Mouse (Mus musculus) adrenal gland (tissue): ENCODE data around the gene Ireb2.
"Not testable (repeated sequence)": the region's sequence is repeated elsewhere in the genome, so short reads cannot be mapped to it uniquely, and the experiment has no call there.

ENCODE experiments used
- intact Hi-C: fragments of 180-260 bp; cut with DNase I; formaldehyde crosslinking; loops from one replicate; pipeline ENCODE4 v1.15.1; 2025

Gene Ireb2

DNA sequence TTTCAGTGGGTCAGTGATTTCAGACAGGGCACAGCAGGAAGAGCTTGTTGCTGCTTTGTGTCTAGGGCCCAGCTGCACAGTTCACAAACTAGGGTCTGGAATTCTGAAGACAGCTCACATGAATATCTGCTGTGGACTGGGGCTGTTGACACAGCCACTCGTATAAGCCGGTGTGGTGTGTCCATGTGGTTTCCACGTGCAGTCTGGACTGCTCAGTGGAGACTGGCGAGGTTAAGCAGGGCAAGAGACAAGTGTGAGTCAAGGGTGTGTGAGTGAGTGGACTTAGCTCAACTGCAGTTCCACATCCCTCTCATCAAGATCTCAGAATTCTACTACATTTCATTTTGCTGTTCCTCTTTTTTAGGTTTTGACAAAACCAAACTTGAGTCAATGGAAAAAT, 28.5 kb downstream of the Ireb2 start:
- intact Hi-C loops, result loop anchor here (5.0 kb wide), 1 partner anchor 60 kb away; no protein-coding TSS in a partner anchor

DNA sequence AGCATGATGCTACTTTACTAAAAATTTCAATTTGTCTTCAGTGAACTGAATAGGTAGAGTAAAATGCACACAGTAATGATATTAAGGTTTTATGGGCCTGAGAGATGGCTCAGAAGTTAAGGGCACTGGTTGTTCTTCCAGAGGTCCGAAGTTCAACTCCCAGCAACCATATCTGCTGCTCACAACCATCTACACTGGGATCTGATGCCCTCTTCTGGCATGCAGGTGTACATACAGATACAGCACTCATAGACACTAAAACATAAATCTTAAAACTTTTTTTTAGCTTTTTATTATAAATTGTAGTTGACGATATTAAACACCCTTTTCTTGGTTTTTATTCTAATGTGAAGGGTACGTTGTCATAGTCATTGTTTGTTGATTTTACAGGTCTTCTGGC, 33.5 kb downstream of the Ireb2 start:
- intact Hi-C loops, result no loop called here

DNA sequence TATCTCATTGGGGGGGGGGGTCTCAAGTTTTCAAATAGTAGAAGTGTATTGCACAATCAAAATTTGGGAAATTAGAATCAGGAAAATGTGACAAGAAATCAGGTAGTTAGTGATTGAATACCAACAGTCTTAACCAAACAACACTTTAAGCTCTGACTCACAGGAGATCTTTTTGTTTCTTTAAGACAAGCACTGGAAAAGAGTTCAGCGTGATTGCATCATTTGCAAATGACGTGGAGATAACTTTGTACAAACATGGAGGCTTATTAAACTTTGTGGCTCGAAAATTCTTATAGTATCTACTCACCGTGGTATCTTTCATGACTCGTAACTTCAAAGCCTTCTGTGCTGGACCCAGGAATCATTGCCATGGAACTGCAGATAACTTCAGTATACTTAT, 45.9 kb downstream of the Ireb2 start:
- intact Hi-C loops, result no loop called here

DNA sequence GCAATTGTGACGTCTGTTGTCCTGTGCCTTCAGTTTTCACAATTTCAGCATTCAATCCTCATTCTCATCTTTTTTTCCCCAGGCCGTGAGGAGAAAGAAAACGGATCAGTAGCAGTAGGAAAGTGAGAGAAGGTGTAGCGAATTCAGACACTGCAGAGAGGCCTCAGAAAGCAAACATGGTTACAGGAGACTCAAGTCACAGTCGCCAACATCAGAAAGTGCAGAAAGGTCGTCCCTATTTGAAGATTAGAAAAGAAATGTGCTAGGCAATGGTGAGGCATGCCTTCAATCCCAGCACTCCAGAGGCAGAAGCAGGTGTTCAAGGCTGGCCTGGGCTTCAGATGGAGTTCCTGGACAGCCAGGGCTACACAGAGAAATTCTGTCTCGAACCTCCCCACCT, 52.0 kb downstream of the Ireb2 start:
- intact Hi-C loops, result no loop called here

DNA sequence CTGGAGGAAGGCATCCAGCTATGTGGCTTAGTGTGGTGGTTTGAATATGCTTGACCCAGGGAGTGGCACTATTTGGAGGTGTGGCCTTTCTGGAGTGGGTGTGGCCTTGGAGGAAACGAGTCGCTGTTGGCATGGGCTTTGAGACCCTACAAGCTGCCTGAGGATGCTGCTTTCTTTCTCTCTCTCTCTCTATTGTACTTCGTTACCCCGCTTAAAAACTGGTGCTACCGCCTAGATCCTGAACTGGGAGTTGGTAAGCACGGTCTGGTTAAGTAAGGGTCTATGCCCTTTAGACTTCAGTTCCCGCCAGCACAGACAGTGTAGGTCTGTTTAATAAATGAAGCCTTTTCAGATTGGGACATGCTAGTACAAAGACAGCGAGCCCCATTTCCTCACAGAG, 52.8 kb downstream of the Ireb2 start:
- intact Hi-C loops, result no loop called here

DNA sequence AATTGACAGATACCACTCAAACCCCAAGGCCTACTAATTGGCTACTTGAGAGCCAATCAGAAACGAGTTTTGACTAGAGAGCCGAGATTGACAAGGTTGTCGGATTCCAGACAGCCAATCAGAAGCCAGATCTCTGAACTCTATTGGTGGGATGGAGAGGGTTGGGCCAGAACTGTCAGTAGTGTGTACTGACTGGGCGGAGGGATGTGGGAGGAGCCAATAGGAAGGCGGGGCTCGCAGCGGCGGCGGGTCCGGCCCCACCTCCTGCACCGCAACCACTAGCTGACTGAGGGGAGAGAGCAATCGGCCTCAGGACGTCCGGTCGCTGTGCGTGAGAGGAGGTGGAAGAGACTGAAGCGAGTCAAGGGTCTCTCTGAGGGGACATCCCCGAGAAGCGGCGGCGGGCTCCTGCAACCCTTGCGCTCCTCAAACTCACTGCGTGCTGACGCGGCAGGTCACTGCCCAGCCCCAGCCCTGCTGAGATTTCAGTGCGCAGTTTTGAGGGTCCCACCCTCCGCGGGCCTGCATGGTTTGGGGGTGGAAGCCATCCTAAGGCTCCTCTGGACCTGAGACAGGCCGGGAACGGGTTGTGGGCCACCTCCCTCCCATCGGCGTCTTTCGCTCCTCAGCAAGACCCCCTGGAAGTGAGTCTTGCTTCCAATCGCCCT, 53.6 kb downstream of the Ireb2 start, which contains the start of gene Hykk:
Gene Hykk (plus strand): TSS at position 274 of the 668 bp plus-strand sequence.
- intact Hi-C loops, result no loop called here

DNA sequence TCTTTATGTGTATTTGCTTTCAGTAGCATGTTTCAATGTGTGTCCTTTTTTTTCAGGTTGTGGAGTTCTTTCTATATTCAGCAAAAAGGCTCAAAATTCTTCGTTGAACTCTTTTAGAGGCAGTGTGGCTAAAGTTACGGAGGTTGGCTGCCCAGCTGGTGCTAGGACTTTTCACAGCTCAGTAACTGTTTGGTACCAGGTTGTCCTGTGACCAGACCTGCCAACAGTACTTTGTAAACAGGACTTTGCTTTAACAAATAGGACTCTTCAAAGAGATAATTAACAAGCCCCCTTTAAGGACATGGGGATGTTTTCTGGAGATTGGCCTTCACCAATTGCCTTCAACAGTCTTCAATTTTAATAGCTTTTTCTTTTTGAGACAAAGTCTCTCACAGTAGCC, 54.6 kb downstream of the Ireb2 start:
- intact Hi-C loops, result no loop called here

DNA sequence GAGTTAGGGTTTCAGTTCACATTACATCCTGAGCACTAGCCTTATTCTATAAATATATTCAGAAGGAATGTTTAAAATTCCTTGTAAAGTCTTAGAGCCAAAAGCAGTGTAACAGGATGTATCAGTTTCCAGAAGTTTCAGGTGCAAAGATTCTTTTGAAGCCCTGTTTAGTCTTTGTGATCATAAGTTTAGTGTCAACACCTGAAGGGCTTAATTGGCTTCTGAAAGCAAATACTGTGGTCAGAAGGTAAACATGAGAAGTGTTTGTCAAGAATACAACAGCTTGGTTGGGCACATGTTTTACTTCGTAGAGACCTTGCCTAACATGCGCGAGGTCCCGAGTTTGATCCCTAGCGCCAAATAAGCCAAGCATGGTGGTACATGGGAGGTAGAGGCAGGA, 55.2 kb downstream of the Ireb2 start:
- intact Hi-C loops, result no loop called here

DNA sequence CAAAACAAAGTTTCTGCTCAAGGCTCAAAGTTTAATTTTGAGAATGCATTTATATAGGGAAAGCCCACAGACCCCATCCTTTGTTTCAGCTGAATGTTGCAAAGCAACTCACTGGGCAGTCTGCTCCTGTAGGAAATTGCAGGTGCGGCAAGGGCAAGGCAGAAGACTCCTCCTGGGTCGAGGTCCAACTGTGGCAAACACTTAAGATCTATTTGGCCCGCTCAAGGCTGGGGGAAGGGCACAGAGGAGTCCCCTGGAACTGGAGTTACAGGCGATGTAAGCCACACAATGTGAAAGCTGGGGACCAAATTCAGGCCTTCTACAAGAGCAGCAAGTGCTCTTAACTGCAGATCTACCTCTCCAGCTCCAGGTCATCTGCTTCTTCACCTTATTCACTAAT, 56.4 kb downstream of the Ireb2 start:
- intact Hi-C loops, result no loop called here

DNA sequence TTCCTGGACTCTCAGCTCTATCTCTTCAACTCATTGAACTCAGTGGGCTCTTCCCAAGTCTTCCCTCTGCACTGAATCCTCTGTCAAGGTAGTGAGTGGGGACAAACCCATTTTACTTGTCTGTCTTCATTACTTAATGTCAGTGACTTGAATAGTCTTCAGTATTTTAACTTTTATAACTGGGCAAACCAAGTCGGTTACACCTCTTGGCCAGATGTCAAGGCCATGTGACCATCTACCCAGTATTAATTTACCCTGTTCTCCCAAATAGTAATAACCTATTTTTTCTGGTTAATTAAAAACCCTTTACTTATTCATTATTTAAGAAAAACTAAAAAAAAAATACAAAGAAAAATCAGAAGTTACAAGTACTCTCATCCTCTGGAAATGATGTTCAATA, 67.2 kb downstream of the Ireb2 start:
- intact Hi-C loops, result no loop called here

DNA sequence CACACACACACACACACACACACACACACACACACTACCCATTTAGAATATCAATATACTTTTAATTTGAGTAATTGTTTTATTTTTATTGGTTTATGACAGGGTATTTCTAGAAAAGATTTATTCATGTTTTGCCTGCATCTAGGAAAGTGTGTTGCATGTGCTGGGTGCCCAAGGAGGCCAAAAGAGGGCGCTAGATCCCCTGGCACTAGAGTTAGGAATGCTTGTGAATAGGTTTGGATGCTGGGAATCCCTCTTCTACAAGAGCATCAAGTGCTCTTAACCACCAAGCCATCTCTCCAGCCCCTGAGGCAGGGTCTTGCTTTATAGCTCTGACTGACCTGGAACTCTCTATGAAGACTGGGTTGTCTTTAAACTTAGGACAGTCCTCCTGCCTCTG, 68.2 kb downstream of the Ireb2 start:
- intact Hi-C loops, result no loop called here

DNA sequence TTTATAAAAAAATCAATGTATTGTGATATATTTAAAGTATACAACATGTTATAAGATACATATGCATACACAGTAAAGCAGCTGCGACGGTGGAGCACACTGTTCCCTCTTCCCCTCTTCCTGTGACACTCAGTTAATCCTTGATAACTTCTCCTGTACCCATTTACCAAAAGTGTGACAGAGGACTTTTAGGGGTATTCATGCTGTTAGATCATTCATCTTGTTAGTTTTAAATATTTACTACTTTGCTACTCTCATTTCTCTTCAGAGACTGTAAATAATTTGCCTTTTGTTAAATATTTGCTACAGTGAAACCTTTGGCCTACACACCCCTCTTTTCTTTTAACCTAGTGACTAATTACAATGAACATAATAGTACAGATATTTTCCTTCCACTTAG, 68.8 kb downstream of the Ireb2 start:
- intact Hi-C loops, result no loop called here

DNA sequence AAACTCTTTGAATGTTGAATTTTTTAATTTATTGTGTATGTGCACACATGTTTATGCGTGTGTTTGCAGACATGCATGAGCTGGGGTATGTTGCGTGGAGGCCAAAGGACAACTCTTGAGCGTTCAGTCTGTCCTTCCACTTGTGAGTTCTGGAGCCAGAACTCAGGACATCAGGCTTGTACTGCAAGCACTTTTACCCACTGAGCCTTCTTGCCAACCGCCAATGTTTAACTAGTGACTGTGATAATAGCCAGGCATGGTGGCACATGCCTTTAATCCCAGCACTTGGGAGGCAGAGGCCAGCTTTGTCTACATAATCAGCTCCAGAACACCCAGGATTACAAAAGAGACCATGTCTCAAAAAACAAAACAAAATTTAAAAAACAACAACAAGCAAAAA, 78.5 kb downstream of the Ireb2 start:
- intact Hi-C loops, result no loop called here

DNA sequence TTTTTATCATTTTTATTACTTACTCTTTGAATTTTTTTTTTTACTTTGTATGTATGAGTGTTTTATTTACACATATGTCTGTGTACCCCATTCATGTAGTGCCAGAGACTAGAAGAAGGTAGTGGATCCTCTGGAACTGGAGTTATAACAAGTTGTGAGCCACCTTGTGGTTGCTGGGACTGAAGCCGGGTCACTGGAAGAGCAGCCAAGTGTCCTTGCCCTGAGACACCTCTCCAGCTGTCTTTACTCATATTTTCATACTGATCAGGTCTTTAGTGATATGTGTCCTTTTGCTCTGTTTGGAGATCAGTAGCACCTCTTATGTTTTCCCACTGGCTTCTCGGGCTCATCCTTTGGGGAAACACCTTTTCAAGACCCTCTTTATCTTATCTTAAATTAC, 80.9 kb downstream of the Ireb2 start:
- intact Hi-C loops, result no loop called here

DNA sequence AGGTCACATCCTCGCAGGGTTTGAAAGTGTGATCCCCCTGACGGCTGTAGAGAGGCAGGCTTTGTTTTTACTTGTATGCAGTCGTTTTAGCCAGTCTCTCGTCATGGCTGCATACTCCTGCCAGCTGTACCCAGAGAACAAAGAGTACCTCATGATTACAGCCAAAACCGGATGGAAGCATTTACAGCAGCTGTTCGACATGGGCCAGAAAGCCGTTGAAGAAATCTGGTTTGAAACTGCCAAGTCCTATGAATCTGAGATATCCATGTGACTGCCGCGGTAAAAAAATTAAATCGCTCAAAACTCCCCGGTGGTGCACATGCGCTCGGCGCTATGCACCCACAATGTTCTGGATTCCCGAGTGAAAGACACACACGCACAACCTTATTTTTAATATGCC, 82.7 kb downstream of the Ireb2 start:
- intact Hi-C loops, result no loop called here

DNA sequence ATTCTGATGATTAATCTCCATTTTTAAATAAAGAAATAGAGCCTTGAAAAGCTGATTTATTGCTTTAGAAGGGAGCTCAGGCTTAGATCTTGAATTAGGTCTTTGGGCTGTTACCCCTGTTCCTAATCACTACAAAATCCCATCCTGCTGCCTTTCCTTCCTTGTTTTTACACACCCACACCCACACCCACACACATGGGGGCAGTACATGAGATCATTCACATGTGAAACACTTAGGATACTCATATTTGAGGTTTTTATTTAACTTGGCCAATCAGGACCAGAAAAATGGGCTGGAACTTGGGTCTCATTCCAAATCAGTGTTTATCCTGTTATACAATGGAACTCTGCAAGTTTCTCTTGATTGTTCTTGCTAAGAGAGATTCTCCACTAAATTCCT, 85.9 kb downstream of the Ireb2 start:
- intact Hi-C loops, result no loop called here

DNA sequence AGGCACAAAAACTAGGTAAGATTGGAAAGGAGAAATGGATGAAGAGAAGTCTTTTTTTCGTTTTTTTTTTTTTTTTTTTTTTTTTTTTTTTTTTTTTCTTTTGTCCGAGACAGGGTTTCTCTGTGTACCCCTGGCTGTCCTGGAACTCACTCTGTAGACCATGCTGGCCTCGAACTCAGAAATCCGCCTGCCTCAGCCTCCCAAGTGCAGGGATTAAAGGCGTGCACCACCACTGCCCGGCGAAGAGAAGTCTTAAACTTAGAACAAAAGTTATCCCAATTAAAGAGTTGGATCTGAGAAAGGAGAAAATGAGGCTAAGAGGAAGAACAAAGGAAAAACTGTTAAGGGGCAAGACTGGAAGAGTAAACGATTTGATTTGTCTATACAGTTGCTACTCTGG, 86.6 kb downstream of the Ireb2 start:
- intact Hi-C loops, result not testable (repeated sequence)

DNA sequence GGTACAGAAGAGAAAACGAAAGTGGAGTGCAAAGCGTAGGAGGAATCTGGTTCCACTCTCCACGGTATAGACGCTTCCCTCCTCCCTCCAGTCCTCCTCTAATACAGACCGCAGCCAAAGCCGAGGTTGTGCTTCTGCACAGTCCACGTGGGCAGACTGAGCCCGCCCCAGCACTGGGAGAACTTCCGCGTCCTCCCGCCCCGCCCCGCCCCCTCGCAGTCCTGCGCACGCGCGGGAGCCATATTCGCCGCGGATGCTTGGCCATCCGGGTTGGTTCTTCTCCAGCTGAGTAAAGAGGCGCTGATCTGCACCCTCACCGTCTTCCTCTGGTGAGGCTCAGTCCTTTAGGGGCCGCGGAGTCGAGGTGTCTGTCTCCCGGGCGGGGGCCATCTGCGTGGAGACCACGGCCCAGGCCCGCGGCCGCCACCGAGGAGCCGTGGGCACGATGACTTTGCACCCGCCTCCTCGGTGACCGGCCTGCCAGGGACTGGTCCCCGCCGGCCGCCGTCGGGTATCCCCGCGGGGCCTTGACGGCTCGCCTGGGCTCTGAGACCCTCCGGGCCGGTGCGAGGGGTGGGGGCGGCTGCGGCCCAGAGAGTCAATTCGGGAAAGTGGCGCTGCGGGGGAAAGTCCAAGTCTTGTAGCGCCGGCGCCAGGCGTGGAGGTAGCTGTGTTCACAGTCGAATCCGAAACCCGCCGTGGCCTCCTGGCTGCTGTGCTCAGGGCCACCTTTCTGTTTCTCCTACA, 87.2 kb downstream of the Ireb2 start, which contains the start of the genes Psma4 and AY074887:
Gene Psma4 (plus strand): TSS at position 216 of the 747 bp plus-strand sequence.
Gene AY074887 (minus strand): TSS at position 424 of the 747 bp plus-strand sequence.
- intact Hi-C loops, result no loop called here

DNA sequence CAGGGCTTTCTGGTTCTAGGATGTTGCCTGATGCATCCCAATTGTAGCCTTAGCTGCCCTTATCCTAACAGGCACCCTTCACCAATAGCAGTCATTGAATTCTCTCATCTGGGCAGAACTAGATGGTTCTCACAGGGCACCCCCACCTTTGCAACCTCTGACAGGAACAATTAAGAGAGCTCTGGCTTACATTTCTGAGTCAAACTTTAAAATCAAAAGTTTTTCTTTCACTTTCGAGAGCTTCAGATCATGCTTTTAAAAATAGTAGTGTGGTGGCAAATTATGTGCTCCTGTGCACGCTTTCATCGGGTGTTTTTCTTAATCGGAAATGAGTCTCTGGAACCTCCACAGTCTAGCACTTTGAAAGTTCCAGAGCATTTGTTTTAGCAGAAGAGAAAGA, 97.5 kb downstream of the Ireb2 start:
- intact Hi-C loops, result no loop called here
